Mouse (Mus musculus) liver, postnatal 0 days (tissue): ENCODE results near the gene Galnt15.

Source experiments
- CTCF ChIP-seq: sonication (generic); IDR thresholded peaks from 2 replicates; pipeline ENCODE4 v1.5.1; 2016; ENCODE audit warnings: antibody characterized with exemption, low read depth
- EP300 ChIP-seq: IDR thresholded peaks from 2 replicates; pipeline ENCODE4 v1.6.1; 2016; ENCODE audit warnings: antibody characterized with exemption, low read depth, mild to moderate bottlenecking

DNA sequence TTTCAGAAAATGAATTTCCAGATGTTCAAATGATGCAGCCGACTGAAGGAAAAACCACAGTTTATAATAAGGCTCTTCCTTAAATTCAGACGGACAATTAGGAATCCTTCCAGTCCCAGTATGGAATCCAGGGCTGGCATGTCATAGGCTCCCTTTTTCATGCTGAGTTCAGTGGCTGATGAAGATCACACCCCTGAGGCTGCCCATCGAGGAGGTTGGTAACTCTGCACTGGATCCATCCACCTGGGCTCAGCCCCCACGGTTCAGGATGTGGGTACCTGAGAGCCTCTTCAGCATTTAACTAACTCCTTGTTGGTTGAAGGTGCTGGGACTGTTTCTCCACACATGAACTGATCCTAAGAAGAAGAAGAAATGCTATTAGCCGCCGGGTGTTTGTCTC lies 54.1 kb downstream of the Galnt15 start:
- TF ChIP-seq CTCF (no peak), EP300 (no peak)
